Mouse (Mus musculus) liver, embryonic 15.5 days (tissue): Measurements from ENCODE around the gene Akap8. TPM values are rescaled to one million over a fixed set of nuclear protein-coding genes. Genes with fewer than 3 reads are reported as not detected.

ENCODE experiments used
- ATAC-seq: fragments of 200-750 bp; cut with Nextera tagmentation; 2 replicates; pipeline ENCODE4 v1.8.0; 2017; ENCODE audit warnings: moderate number of reproducible peaks, mild to moderate bottlenecking, moderate library complexity; ENCODE audit not compliant: insufficient read depth
- H3K27ac ChIP-seq: fragments of 300-500 bp; sonication (generic); replicated peaks from 2 replicates; pipeline ENCODE4 v1.5.1; 2015; ENCODE audit warnings: mild to moderate bottlenecking, inconsistent platforms
- H3K27me3 ChIP-seq: fragments of 300-500 bp; sonication (generic); 2 replicates; pipeline ENCODE4 v1.6.1; 2015; ENCODE audit warnings: mild to moderate bottlenecking, inconsistent platforms
- H3K36me3 ChIP-seq: fragments of 300-500 bp; sonication (generic); replicated peaks from 2 replicates; pipeline ENCODE4 v1.6.1; 2015; ENCODE audit warnings: moderate library complexity, mild to moderate bottlenecking, inconsistent platforms
- H3K4me1 ChIP-seq: fragments of 300-500 bp; sonication (generic); replicated peaks from 2 replicates; pipeline ENCODE4 v1.6.1; 2015; ENCODE audit warnings: inconsistent platforms
- H3K4me2 ChIP-seq: fragments of 300-500 bp; sonication (generic); 2 replicates; pipeline ENCODE4 v1.6.1; 2015; ENCODE audit warnings: moderate library complexity, mild to moderate bottlenecking, inconsistent platforms
- H3K4me3 ChIP-seq: fragments of 300-500 bp; sonication (generic); replicated peaks from 2 replicates; pipeline ENCODE4 v1.5.1; 2015; ENCODE audit warnings: mild to moderate bottlenecking, inconsistent platforms
- H3K9ac ChIP-seq: fragments of 300-500 bp; sonication (generic); 2 replicates; pipeline ENCODE4 v1.6.1; 2015; ENCODE audit warnings: moderate library complexity, mild to moderate bottlenecking, inconsistent platforms
- H3K9me3 ChIP-seq: fragments of 300-500 bp; sonication (generic); replicated peaks from 2 replicates; pipeline ENCODE4 v1.6.1; 2016; ENCODE audit warnings: inconsistent platforms
- WGBS: fragments of 180-500 bp; shearing (Covaris S2); methylation state at CpG from one replicate; pipeline ENCODE4 v1.1.7; 2015; ENCODE audit warnings: mixed read lengths; ENCODE audit not compliant: insufficient replicate concordance; 5-methylcytosine and 5-hydroxymethylcytosine counted together
- polyA plus RNA-seq: library from polyadenylated mRNA; unstranded; fragments of >200 nt; fragmentation: Nextera tagmentation; extraction: Ambion mirVana; gene quantifications from 2 replicates; pipeline ENCODE4 v1.2.1, GENCODE M21; 2015

Akap8 gene
- polyA plus RNA-seq, 1 experiment from 2014 or later = 29.1 TPM

- no peaks in the 10 kb centered on the region for H3K27me3 ChIP-seq
- H3K4me3 ChIP-seq = peak overlapping the region; percentile 91
- peaks cover 50% of the 10 kb centered on the region for H3K4me1 ChIP-seq
- H3K27ac ChIP-seq = peak overlapping the region; percentile 88
- ATAC-seq = peak; percentile 45
- peak overlapping the region; percentile 76 for H3K9ac ChIP-seq
- no peaks in the 10 kb centered on the region for H3K9me3 ChIP-seq
- peaks cover 18% of the 10 kb centered on the region for H3K36me3 ChIP-seq
- WGBS = 5% methylated on average over 4 of the region's 4 CpGs
- H3K4me2 ChIP-seq = peak overlapping the region; percentile 88
Observed at GRCm38 (mm10) chr17:32349037-32349732, 28.1 kb upstream of the Akap8 start.

GRCm38 (mm10) chr17:32348406-32348805 lies 27.4 kb upstream of the Akap8 start:
- WGBS = 79% methylated on average over 2 of the region's 2 CpGs
- H3K4me3 ChIP-seq = peak overlapping the region; percentile 91
- H3K27ac ChIP-seq = peak overlapping the region; percentile 88; the same call in 1 of the 2 replicates
- peaks cover 50% of the 10 kb centered on the region for H3K4me1 ChIP-seq
- peak overlapping the region; percentile 76; the same call in 1 of the 2 replicates for H3K9ac ChIP-seq
- no peaks in the 10 kb centered on the region for H3K27me3 ChIP-seq
- H3K4me2 ChIP-seq = peak overlapping the region; percentile 88
- no peaks in the 10 kb centered on the region for H3K9me3 ChIP-seq
- peaks cover 18% of the 10 kb centered on the region for H3K36me3 ChIP-seq
- ATAC-seq = no peak

GRCm38 (mm10) chr17:32341102-32341501 lies 20.1 kb upstream of the Akap8 start:
- ATAC-seq = no peak
- Histone ChIP-seq H3K27ac (no peak overlapping the region), H3K9me3 (no peaks in the 10 kb centered on the region), H3K9ac (no peak overlapping the region), H3K4me2 (no peak overlapping the region), H3K36me3 (peaks cover 72% of the 10 kb centered on the region), H3K4me3 (no peak overlapping the region), H3K27me3 (no peaks in the 10 kb centered on the region), H3K4me1 (no peaks in the 10 kb centered on the region)
- 80% methylated on average over 1 of the region's 1 CpGs for WGBS

- Histone ChIP-seq H3K27me3 (no peaks in the 10 kb centered on the region), H3K9ac (no peak overlapping the region), H3K4me1 (no peaks in the 10 kb centered on the region), H3K27ac (no peak overlapping the region), H3K36me3 (peaks cover 81% of the 10 kb centered on the region), H3K4me2 (no peak overlapping the region), H3K4me3 (no peak overlapping the region), H3K9me3 (no peaks in the 10 kb centered on the region)
- WGBS = 7% methylated on average over 1 of the region's 1 CpGs
- no peak for ATAC-seq
Observed at GRCm38 (mm10) chr17:32340110-32340509, 19.1 kb upstream of the Akap8 start.

GRCm38 (mm10) chr17:32335869-32336268 lies 14.8 kb upstream of the Akap8 start:
- WGBS = 69% methylated on average over 2 of the region's 2 CpGs
- Histone ChIP-seq H3K4me2 (no peak overlapping the region), H3K4me1 (no peaks in the 10 kb centered on the region), H3K9me3 (no peaks in the 10 kb centered on the region), H3K27me3 (no peaks in the 10 kb centered on the region), H3K4me3 (no peak overlapping the region), H3K36me3 (peaks cover 86% of the 10 kb centered on the region), H3K9ac (no peak overlapping the region), H3K27ac (no peak overlapping the region)
- no peak for ATAC-seq

- Histone ChIP-seq H3K4me1 (no peaks in the 10 kb centered on the region), H3K4me3 (no peak overlapping the region), H3K36me3 (peaks cover 94% of the 10 kb centered on the region), H3K9ac (no peak overlapping the region), H3K9me3 (no peaks in the 10 kb centered on the region), H3K4me2 (no peak overlapping the region), H3K27ac (no peak overlapping the region), H3K27me3 (no peaks in the 10 kb centered on the region)
- no peak for ATAC-seq
- WGBS = 93% methylated on average over 12 of the region's 12 CpGs
Observed at GRCm38 (mm10) chr17:32334921-32335320, 13.9 kb upstream of the Akap8 start.

GRCm38 (mm10) chr17:32333675-32334303 lies 12.8 kb upstream of the Akap8 start:
- peak; percentile 32; the same call in 1 of the 2 replicates for ATAC-seq
- Histone ChIP-seq H3K27me3 (no peaks in the 10 kb centered on the region), H3K36me3 (peaks cover 95% of the 10 kb centered on the region)

GRCm38 (mm10) chr17:32327501-32327900 lies 6.5 kb upstream of the Akap8 start:
- H3K4me1 ChIP-seq = peaks cover 8% of the 10 kb centered on the region; the same call in 1 of the 2 replicates
- H3K27me3 ChIP-seq = no peaks in the 10 kb centered on the region
- H3K4me3 ChIP-seq = no peak overlapping the region
- H3K27ac ChIP-seq = no peak overlapping the region
- H3K4me2 ChIP-seq = no peak overlapping the region
- H3K36me3 ChIP-seq = peaks cover 86% of the 10 kb centered on the region
- ATAC-seq = no peak
- no peaks in the 10 kb centered on the region for H3K9me3 ChIP-seq
- H3K9ac ChIP-seq = no peak overlapping the region

More at GRCm38 (mm10) chr17:32333675-32334303, 12.8 kb upstream of the Akap8 start:
- no peaks in the 10 kb centered on the region for H3K9me3 ChIP-seq
- 74% methylated on average over 31 of the region's 31 CpGs for WGBS
- no peaks in the 10 kb centered on the region for H3K4me1 ChIP-seq
- H3K27ac ChIP-seq = no peak overlapping the region
- no peak overlapping the region for H3K4me3 ChIP-seq
- no peak overlapping the region for H3K9ac ChIP-seq
- H3K4me2 ChIP-seq = no peak overlapping the region

- Histone ChIP-seq H3K27ac (no peak overlapping the region; the same call in 1 of the 2 replicates), H3K36me3 (peaks cover 51% of the 10 kb centered on the region), H3K4me2 (peak overlapping the region; percentile 91; the same call in 1 of the 2 replicates), H3K27me3 (no peaks in the 10 kb centered on the region), H3K4me1 (peaks cover 40% of the 10 kb centered on the region), H3K9ac (no peak overlapping the region), H3K4me3 (no peak overlapping the region), H3K9me3 (no peaks in the 10 kb centered on the region)
- no peak for ATAC-seq
- 73% methylated on average over 1 of the region's 1 CpGs for WGBS
Observed at GRCm38 (mm10) chr17:32322809-32323208, 1.8 kb upstream of the Akap8 start.

- ATAC-seq = no peak
- 21% methylated on average over 6 of the region's 6 CpGs for WGBS
- Histone ChIP-seq H3K36me3 (peaks cover 51% of the 10 kb centered on the region), H3K9me3 (no peaks in the 10 kb centered on the region), H3K9ac (peak overlapping the region; percentile 81), H3K4me2 (peak overlapping the region; percentile 91), H3K27me3 (no peaks in the 10 kb centered on the region), H3K27ac (peak overlapping the region; percentile 95), H3K4me3 (peak overlapping the region; percentile 96), H3K4me1 (peaks cover 39% of the 10 kb centered on the region)
Observed at GRCm38 (mm10) chr17:32321836-32322235, 798 bp upstream of the Akap8 start.

GRCm38 (mm10) chr17:32321390-32321734 lies 324 bp upstream of the Akap8 start:
- Histone ChIP-seq H3K4me1 (peaks cover 41% of the 10 kb centered on the region), H3K27me3 (no peaks in the 10 kb centered on the region), H3K36me3 (peaks cover 51% of the 10 kb centered on the region), H3K9ac (peak overlapping the region; percentile 81), H3K27ac (peak overlapping the region; percentile 95), H3K9me3 (no peaks in the 10 kb centered on the region), H3K4me2 (peak overlapping the region; percentile 91), H3K4me3 (peak overlapping the region; percentile 96)
- peak; percentile 71 for ATAC-seq
- 0% methylated on average over 23 of the region's 23 CpGs for WGBS
